Mouse (Mus musculus): Measurements from ENCODE around the gene Chrm1.

DNA sequence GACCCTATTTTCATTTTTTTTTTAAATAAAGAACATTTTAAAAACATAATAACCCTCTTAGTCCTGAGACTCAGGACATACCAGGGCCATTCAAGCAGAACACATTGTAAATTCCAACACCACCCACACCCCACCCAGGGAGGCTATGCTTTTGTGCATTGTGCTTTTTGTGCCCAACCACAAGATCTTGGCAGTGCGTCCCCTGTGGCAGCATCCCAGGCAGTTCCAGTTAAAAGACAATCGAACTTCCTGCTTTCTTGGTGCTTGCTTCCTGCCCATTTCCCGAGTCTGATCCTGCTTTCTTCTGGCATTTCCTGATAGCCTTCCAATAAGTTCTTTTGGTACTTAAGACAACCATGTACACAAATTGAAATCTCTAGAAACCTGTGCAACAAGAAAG is 38.9 kb downstream of the Chrm1 start:
- TF ChIP-seq CTCF (IDR thresholded peaks at IDR 0.05; ENCODE audit: low read depth) (0 out of 2 replicates have a peak, but pooled peaks have one; percentile 9), EP300 (IDR thresholded peaks at IDR 0.05; ENCODE audit: low read depth) (no peak)

Measured in liver, embryonic 14.5 days (tissue).